Mouse (Mus musculus): Measurements from ENCODE around the gene Map4k4. TPM values are rescaled to one million over a fixed set of nuclear protein-coding genes. Genes with fewer than 3 reads are reported as not detected.

Map4k4 gene
- total and polyA plus RNA-seq, 3 experiments = 0.04 to 0.21 TPM; not detected in 1

DNA sequence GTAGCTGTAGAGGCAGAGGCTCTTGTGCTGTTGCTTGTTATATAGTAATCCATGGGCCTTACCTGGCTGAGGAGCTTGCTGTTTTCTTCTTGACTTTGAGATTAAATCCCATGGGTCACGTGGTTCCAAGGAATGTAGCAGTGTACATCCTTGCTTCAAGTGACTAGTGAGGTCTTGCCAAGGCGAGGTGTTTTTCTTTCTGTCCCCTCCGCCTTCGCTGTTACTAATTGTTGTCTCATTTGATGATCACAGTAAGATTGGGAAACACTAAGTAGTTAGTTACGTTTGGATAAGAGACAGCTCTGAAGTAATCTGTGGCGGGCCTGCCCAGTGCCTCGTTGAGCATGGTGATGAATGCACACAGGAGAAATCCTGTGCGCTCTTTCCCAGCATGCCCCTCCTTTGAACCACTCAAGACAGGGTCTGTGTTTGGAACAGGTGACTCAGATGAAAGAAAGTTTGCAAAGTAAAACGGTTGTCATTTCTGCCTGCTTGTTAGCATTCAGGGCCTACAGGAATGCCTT lies 31.6 kb downstream of the Map4k4 start:
- Histone ChIP-seq H3K4me3 (ENCODE audit: control insufficient read depth in 1 of 2, insufficient read depth in 1 of 2, low read depth in 2 of 2, low read length in 2 of 2) (no peak overlapping the region), H3K9ac (ENCODE audit: control insufficient read depth, low read depth, low read length, poor library complexity, severe bottlenecking) (no peak overlapping the region), H3K27me3 (ENCODE audit: control insufficient read depth in 1 of 2, insufficient read depth in 2 of 2, low read length in 2 of 2) (no peaks in the 10 kb centered on the region; a peak in 1 of 4 replicates), H3K4me1 (ENCODE audit: control insufficient read depth in 1 of 2, insufficient read depth in 2 of 2, low read length in 2 of 2) (no peaks in the 10 kb centered on the region), H3K9me3 (replicated peaks; ENCODE audit: insufficient read depth, low read length) (no peaks in the 10 kb centered on the region), H3K79me2 (ENCODE audit: control insufficient read depth, insufficient read depth, low read length, poor library complexity) (no peaks in the 10 kb centered on the region), H3K36me3 (ENCODE audit: control insufficient read depth in 1 of 2, insufficient read depth in 2 of 2, low read length in 2 of 2) (no peaks in the 10 kb centered on the region), H3K27ac (ENCODE audit: control insufficient read depth, low read depth, low read length) (no peak overlapping the region)
- TF ChIP-seq MAZ (IDR thresholded peaks at IDR 0.05; ENCODE audit: low read depth, low read length) (no peak), GATA1 (IDR thresholded peaks at IDR 0.05; ENCODE audit: low read depth, low read length) (no peak), POLR2AphosphoS5 (IDR thresholded peaks at IDR 0.05; ENCODE audit: borderline replicate concordance, low read depth, low read length) (no peak), USF2 (IDR thresholded peaks at IDR 0.05; ENCODE audit: borderline replicate concordance in 1 of 2, insufficient read depth in 1 of 2, low read depth in 1 of 2, low read length in 2 of 2) (no peak), USF1 (IDR thresholded peaks at IDR 0.05; ENCODE audit: low read depth, low read length) (no peak)
- no peak for DNase-seq (ENCODE audit: low read depth, low spot score)

DNA sequence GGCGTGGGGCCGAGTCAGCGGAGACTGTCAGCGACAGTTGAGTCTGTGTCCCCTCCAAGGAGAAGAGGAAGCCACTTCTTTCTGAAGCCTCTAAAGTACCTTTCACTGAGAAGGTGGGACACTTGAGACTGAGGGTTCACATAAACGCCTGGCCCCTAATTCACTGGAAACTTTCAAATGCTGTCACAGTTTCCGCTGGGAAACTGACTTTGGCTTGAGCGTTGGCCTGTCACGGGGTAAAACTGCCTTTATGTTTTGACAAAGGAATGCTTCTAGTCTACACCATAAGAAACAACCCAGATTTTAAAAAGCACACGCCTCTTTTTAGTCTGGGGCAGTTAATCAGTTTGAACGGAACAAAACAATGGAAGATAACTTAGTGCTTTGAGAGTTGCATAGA lies 32.2 kb downstream of the Map4k4 start:
- Histone ChIP-seq H3K4me3 (ENCODE audit: control insufficient read depth in 1 of 2, insufficient read depth in 1 of 2, low read depth in 2 of 2, low read length in 2 of 2) (no peak overlapping the region), H3K79me2 (ENCODE audit: control insufficient read depth, insufficient read depth, low read length, poor library complexity) (no peaks in the 10 kb centered on the region), H3K36me3 (ENCODE audit: control insufficient read depth in 1 of 2, insufficient read depth in 2 of 2, low read length in 2 of 2) (no peaks in the 10 kb centered on the region), H3K9me3 (replicated peaks; ENCODE audit: insufficient read depth, low read length) (no peaks in the 10 kb centered on the region), H3K27ac (ENCODE audit: control insufficient read depth, low read depth, low read length) (no peak overlapping the region), H3K4me1 (ENCODE audit: control insufficient read depth in 1 of 2, insufficient read depth in 2 of 2, low read length in 2 of 2) (no peaks in the 10 kb centered on the region), H3K9ac (ENCODE audit: control insufficient read depth, low read depth, low read length, poor library complexity, severe bottlenecking) (no peak overlapping the region), H3K27me3 (ENCODE audit: control insufficient read depth in 1 of 2, insufficient read depth in 2 of 2, low read length in 2 of 2) (no peaks in the 10 kb centered on the region; a peak in 1 of 4 replicates)
- no peak for DNase-seq (ENCODE audit: low read depth, low spot score)
- TF ChIP-seq MAX (IDR thresholded peaks at IDR 0.05; ENCODE audit: low read length) (no peak), CHD1 (IDR thresholded peaks at IDR 0.05; ENCODE audit: low read depth, low read length) (no peak), POLR2AphosphoS5 (IDR thresholded peaks at IDR 0.05; ENCODE audit: borderline replicate concordance, low read depth, low read length) (no peak), ELF1 (IDR thresholded peaks at IDR 0.05; ENCODE audit: low read depth, low read length) (no peak), ETS1 (IDR thresholded peaks at IDR 0.05; ENCODE audit: low read depth, low read length) (no peak), ZMIZ1 (IDR thresholded peaks at IDR 0.05; ENCODE audit: low read depth, low read length) (no peak), RCOR1 (IDR thresholded peaks at IDR 0.05; ENCODE audit: low read depth, low read length) (no peak), GABPA (IDR thresholded peaks at IDR 0.05; ENCODE audit: low read depth, low read length) (no peak), MXI1 (IDR thresholded peaks at IDR 0.05; ENCODE audit: low read depth, low read length) (no peak), GATA1 (IDR thresholded peaks at IDR 0.05; ENCODE audit: low read depth, low read length) (no peak), MEF2A (IDR thresholded peaks at IDR 0.05; ENCODE audit: extremely low read depth, insufficient replicate concordance, low read depth, low read length, poor library complexity, severe bottlenecking) (no peak), EP300 (IDR thresholded peaks at IDR 0.05; ENCODE audit: low read depth in 1 of 2, low read length in 2 of 2) (no peak), UBTF (IDR thresholded peaks at IDR 0.05; ENCODE audit: borderline replicate concordance, insufficient read depth, low read depth, low read length) (no peak), JUND (IDR thresholded peaks at IDR 0.05; ENCODE audit: low read depth, low read length) (no peak), ZNF384 (IDR thresholded peaks at IDR 0.05; ENCODE audit: low read depth, low read length) (no peak), KAT2A (conservative IDR thresholded peaks at IDR 0.05; ENCODE audit: low read depth, low read length) (no peak), MAFK (IDR thresholded peaks at IDR 0.05; ENCODE audit: borderline replicate concordance, low read depth, low read length) (no peak), TBP (IDR thresholded peaks at IDR 0.05; ENCODE audit: low read depth, low read length) (no peak)

Measured in MEL (cell line).